Mouse (Mus musculus) neural tube, embryonic 10.5 days (tissue): ENCODE measurements around the gene Fdxr.

Experiments used
- DNase-seq: peaks from one replicate; pipeline ENCODE4 v3.0.0-alpha.2; 2017; ENCODE audit warnings: low spot score; ENCODE audit errors: extremely low spot score

The Fdxr gene

DNA sequence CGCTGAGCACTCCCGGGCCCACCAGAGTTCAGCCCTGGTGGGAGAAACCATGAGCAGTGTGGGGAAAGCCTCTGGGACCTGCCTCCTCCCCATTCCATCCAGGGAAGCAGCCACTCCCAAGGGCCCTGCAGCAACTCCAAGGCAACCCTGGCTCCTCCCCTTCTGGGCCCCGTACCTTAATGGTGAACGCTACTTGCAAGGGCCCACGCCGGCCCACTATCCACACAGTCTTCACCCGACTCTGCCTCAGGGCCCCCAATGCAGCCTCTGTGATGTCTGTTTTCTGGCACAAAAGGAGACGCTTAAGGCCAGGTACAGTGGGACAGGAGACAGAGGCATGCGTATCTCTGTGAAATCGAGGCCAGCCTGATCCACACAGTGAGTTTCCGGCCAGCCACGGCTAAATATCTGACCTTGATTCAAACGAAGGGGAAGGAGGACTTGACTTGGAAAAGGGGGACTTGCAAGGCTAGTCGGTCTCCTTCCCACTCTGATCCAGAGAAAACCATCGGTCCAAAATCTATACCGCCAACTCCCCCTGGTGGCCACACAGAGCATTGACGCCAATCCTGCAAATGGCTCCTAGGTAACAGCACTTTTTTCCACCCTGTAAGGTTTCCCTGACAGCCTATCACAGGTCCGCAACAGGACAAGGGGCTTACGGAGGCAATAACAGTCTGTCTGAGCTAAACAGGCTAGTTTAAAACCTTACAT is 6.5 kb downstream of the Fdxr start:
- DNase-seq, result peak; percentile 88

- no peak for DNase-seq
Observed at GRCm38 (mm10) chr11:115269330-115270066, 7.4 kb downstream of the Fdxr start.

- DNase-seq, result no peak
Observed at GRCm38 (mm10) chr11:115267958-115268357, 8.9 kb downstream of the Fdxr start.

DNA sequence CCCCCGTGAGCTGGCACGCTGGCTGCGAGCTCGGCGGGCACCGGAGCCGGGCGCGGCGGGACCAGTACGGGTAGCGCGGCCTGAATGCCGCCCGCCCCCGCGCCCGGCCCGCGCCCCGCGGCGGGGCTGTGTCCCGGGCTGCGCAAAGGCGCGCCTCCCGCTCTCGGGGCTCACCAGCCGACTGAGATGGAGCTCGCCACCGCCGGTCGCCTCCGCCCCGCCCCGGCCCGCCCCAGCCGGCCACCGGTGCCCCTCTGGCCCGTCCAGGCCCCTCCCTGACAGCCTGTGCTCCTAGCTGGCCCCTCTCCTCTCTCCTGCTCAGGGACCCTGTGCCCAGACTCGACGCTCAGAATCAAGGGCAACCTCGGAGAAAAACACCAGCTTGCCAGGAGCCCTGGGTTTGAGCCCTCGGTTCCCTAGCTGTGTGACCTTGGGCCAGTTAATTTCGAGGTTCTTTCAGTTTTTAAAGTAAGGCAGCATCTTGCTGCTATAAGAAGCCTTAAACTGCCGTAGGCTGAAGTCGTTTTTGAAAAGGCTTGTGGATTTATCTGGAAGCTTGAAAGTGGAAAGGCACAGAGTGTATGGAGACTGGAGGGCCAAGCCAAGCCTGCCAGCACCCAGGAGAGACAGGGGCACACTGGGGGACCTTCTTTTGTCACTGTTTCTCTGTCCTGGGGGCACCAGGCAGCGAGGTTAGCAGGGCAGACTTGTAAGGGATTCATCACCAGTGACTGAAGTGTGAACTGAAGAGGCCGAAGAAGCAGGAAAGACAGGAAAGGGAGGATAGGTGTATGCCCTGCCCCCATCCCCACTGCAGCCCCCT is 9.6 kb downstream of the Fdxr start, which contains the start of gene Grin2c:
TSS of gene Grin2c (minus strand) at position 183 of the 823 bp plus-strand sequence.
- DNase-seq, result no peak

- peak; percentile 51 for DNase-seq
Observed at GRCm38 (mm10) chr11:115266400-115266778, 10.5 kb downstream of the Fdxr start.

- no peak for DNase-seq
Observed at GRCm38 (mm10) chr11:115265771-115266399, 11.0 kb downstream of the Fdxr start.

- DNase-seq, result peak; percentile 61
Observed at GRCm38 (mm10) chr11:115264862-115265668, 11.8 kb downstream of the Fdxr start.

GRCm38 (mm10) chr11:115264136-115264861 is 12.6 kb downstream of the Fdxr start:
- no peak for DNase-seq

GRCm38 (mm10) chr11:115262954-115263353 is 13.9 kb downstream of the Fdxr start:
- no peak for DNase-seq

- DNase-seq, result no peak
Observed at GRCm38 (mm10) chr11:115259134-115259533, 17.7 kb downstream of the Fdxr start.

GRCm38 (mm10) chr11:115257775-115258510 is 18.9 kb downstream of the Fdxr start:
- DNase-seq, result no peak

DNA sequence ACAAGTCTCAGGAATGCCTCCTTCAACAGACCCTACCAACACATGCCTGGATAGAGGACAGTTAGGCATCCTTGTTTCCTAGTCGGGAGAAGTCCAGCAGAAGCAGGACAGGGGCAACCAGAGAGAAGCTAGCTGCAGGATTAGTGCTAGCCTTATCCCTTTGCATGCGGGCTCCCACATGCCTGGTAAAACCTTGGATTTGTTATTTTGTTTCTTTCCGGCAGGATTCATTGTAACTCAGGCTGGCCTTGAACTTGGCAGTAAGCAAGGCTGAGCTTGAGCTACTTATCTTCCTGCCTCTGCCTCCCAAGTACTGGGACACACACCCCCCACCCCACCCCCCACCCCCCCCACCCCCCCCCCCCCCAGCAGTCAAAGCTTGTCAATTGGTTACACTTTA is 25.6 kb downstream of the Fdxr start:
- DNase-seq, result no peak

DNA sequence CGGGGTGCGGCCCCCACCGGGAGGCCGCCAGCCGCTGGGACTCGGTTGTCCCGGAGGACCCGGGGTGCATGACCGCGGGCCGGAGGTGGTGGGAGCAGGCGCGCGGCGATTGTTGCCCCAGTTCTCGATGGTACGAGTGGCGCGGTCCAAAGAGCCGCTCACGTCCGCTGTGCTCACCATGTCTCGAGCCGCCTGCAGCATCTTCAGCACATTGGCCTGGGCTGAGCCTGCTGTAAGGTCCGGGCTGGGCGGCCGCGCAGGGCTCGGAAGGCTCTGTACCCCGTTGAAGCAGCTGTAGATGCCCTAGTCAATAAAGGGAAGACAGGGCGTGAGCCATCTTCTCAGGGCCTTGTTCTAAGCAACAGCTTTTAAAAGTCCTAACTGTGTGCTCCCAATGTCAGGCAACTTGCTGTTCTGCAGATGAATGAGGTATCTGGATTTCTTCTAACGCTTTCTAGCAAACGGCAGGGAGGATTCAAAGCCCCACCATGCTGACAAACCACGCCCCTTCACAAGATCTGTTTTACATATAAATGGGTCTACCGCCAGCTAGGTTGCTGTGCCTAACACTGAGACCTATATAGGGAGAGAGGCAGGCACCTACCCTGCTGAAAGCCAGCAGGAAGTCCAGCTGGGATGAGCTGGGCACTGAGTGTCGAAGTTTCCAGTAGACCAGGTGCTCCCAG is 26.3 kb downstream of the Fdxr start:
- DNase-seq, result peak; percentile 49

GRCm38 (mm10) chr11:115249721-115250404 is 27.0 kb downstream of the Fdxr start:
- DNase-seq, result peak; percentile 69

- no peak for DNase-seq
Observed at GRCm38 (mm10) chr11:115247945-115248344, 28.9 kb downstream of the Fdxr start.

- DNase-seq, result no peak
Observed at GRCm38 (mm10) chr11:115247240-115247639, 29.6 kb downstream of the Fdxr start.

DNA sequence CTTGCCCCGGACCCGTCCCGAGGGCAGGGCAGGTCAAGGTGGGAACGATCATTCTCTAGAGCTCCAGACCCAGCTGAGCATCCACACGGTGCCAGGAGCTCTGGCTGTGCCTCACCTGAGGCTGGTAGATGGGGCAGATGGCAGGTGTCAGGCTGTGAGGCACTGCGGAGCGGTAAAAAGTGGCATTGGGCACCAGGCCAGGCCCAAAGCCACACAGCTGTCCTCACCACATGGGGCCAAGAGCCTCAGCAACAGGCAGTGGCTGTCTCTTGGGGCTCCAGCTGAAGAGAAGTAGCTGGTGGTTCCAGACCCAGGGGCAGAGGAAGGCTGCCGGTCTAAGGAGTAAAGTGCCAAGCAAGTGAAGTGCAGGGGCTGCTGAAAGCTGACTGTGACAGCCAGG is 30.5 kb downstream of the Fdxr start:
- no peak for DNase-seq

- DNase-seq, result no peak
Observed at GRCm38 (mm10) chr11:115244840-115245239, 32.0 kb downstream of the Fdxr start.
